Mouse (Mus musculus) midbrain, postnatal 0 days (tissue): ENCODE measurements around the gene Ntrk1. TPM values are rescaled to one million over a fixed set of nuclear protein-coding genes. Genes with fewer than 3 reads are reported as not detected.

ENCODE experiments used
- ATAC-seq: fragments of 200-750 bp; cut with Nextera tagmentation; 2 replicates; pipeline ENCODE4 v1.8.0; 2017; ENCODE audit warnings: moderate number of reproducible peaks, mild to moderate bottlenecking, moderate TSS enrichment, moderate library complexity; ENCODE audit not compliant: low FRiP score
- DNase-seq: peaks from one replicate; pipeline ENCODE4 v3.0.0-alpha.2; 2015; ENCODE audit warnings: low spot score
- H3K27ac ChIP-seq: fragments of 300-500 bp; sonication (generic); 2 replicates; pipeline ENCODE4 v1.5.1; 2014; ENCODE audit warnings: low read depth, mild to moderate bottlenecking, low read length, mixed read lengths
- H3K27me3 ChIP-seq: fragments of 300-500 bp; sonication (generic); 2 replicates; pipeline ENCODE4 v1.6.1; 2014; ENCODE audit warnings: low read length, control low read depth, mixed read lengths; ENCODE audit not compliant: insufficient read depth
- H3K36me3 ChIP-seq: fragments of 300-500 bp; sonication (generic); 2 replicates; pipeline ENCODE4 v1.6.1; 2014; ENCODE audit warnings: low read length, control low read depth, mixed read lengths; ENCODE audit not compliant: insufficient read depth
- H3K4me1 ChIP-seq: fragments of 300-500 bp; sonication (generic); 2 replicates; pipeline ENCODE4 v1.6.1; 2014; ENCODE audit warnings: mild to moderate bottlenecking, control low read depth, antibody characterized with exemption, low read length, mixed read lengths; ENCODE audit not compliant: insufficient read depth
- H3K4me2 ChIP-seq: fragments of 300-500 bp; sonication (generic); 2 replicates; pipeline ENCODE4 v1.6.1; 2014; ENCODE audit warnings: low read depth, mild to moderate bottlenecking, low read length, mixed read lengths; ENCODE audit not compliant: poor library complexity, severe bottlenecking
- H3K4me3 ChIP-seq: fragments of 300-500 bp; sonication (generic); 2 replicates; pipeline ENCODE4 v1.5.1; 2014; ENCODE audit warnings: low read depth, mild to moderate bottlenecking, low read length, moderate library complexity
- H3K9ac ChIP-seq: fragments of 300-500 bp; sonication (generic); replicated peaks from 2 replicates; pipeline ENCODE4 v1.6.1; 2014; ENCODE audit warnings: mild to moderate bottlenecking, low read length, moderate library complexity, mixed read lengths; ENCODE audit not compliant: poor library complexity, severe bottlenecking
- H3K9me3 ChIP-seq: fragments of 300-500 bp; sonication (generic); 2 replicates; pipeline ENCODE4 v1.6.1; 2016; ENCODE audit warnings: low read length, control low read depth
- CTCF ChIP-seq: IDR thresholded peaks from 2 replicates; pipeline ENCODE4 v1.5.1; 2016; ENCODE audit warnings: antibody characterized with exemption, mild to moderate bottlenecking
- WGBS: fragments of 180-500 bp; shearing (Covaris S2); extraction: QIAGEN DNeasy Blood & Tissue Kit; methylation state at CpG from one replicate; pipeline ENCODE4 v1.1.7; 2014; 5-methylcytosine and 5-hydroxymethylcytosine counted together
- polyA plus RNA-seq: library from polyadenylated mRNA; unstranded; fragments of >200 nt; fragmentation: Nextera tagmentation; extraction: Ambion mirVana; gene quantifications from 2 replicates; pipeline ENCODE4 v1.2.1, GENCODE M21; 2015
- total RNA-seq: library from RNA; depleted of rRNA; stranded (reverse); fragments of >200 nt; gene quantifications from 2 replicates; pipeline ENCODE4 v1.2.3, GENCODE M21; 2014

The Ntrk1 gene
- total and polyA plus RNA-seq, 2 experiments from 2014 or later = 1.8 to 2.4 TPM

GRCm38 (mm10) chr3:87745036-87745659 is 49.8 kb downstream of the Ntrk1 start:
- peak overlapping the region; percentile 22; the same call in 1 of the 2 replicates for H3K4me2 ChIP-seq
- peaks cover 4% of the 10 kb centered on the region; the same call in 1 of the 2 replicates for H3K4me1 ChIP-seq
- ATAC-seq (no peak), DNase-seq (no peak)
- no peak overlapping the region for H3K4me3 ChIP-seq
- 28% methylated on average over 18 of the region's 18 CpGs for WGBS
- no peak overlapping the region for H3K9ac ChIP-seq
- no peaks in the 10 kb centered on the region for H3K27me3 ChIP-seq
- no peak for TF ChIP-seq CTCF
- no peak overlapping the region for H3K27ac ChIP-seq
- no peaks in the 10 kb centered on the region for H3K36me3 ChIP-seq
- no peaks in the 10 kb centered on the region for H3K9me3 ChIP-seq

- H3K9me3 ChIP-seq = no peaks in the 10 kb centered on the region
- H3K9ac ChIP-seq = no peak overlapping the region
- no peak for TF ChIP-seq CTCF
- no peak overlapping the region for H3K27ac ChIP-seq
- no peaks in the 10 kb centered on the region for H3K27me3 ChIP-seq
- WGBS = 89% methylated on average over 4 of the region's 4 CpGs
- peaks cover 4% of the 10 kb centered on the region; the same call in 1 of the 2 replicates for H3K4me1 ChIP-seq
- H3K36me3 ChIP-seq = peaks cover 5% of the 10 kb centered on the region; the same call in 1 of the 2 replicates
- H3K4me3 ChIP-seq = no peak overlapping the region
- no peak overlapping the region for H3K4me2 ChIP-seq
- DNase-seq (no peak), ATAC-seq (no peak)
These were observed 51.0 kb downstream of the Ntrk1 start for GRCm38 (mm10) chr3:87743927-87744326.

- Histone ChIP-seq H3K4me1 (no peaks in the 10 kb centered on the region), H3K4me3 (no peak overlapping the region), H3K9ac (no peak overlapping the region), H3K9me3 (no peaks in the 10 kb centered on the region), H3K4me2 (no peak overlapping the region), H3K36me3 (peaks cover 15% of the 10 kb centered on the region), H3K27ac (no peak overlapping the region), H3K27me3 (no peaks in the 10 kb centered on the region)
- 88% methylated on average over 16 of the region's 16 CpGs for WGBS
- no peak for DNase-seq
- TF ChIP-seq CTCF = no peak
- ATAC-seq = no peak
These were observed 52.2 kb downstream of the Ntrk1 start for GRCm38 (mm10) chr3:87742735-87743134.

- H3K9ac ChIP-seq = no peak overlapping the region
- no peak overlapping the region for H3K27ac ChIP-seq
- DNase-seq = no peak
- no peaks in the 10 kb centered on the region for H3K4me1 ChIP-seq
- H3K4me2 ChIP-seq = no peak overlapping the region
- H3K9me3 ChIP-seq = no peaks in the 10 kb centered on the region
- no peaks in the 10 kb centered on the region for H3K27me3 ChIP-seq
- no peak overlapping the region for H3K4me3 ChIP-seq
- TF ChIP-seq CTCF = no peak
- 80% methylated on average over 3 of the region's 3 CpGs for WGBS
- H3K36me3 ChIP-seq = peaks cover 22% of the 10 kb centered on the region
- no peak for ATAC-seq
These were observed 52.9 kb downstream of the Ntrk1 start for GRCm38 (mm10) chr3:87742013-87742412.

- H3K4me3 ChIP-seq = no peak overlapping the region
- H3K4me2 ChIP-seq = no peak overlapping the region
- no peaks in the 10 kb centered on the region for H3K4me1 ChIP-seq
- WGBS = 70% methylated on average over 5 of the region's 5 CpGs
- no peak for DNase-seq
- H3K9me3 ChIP-seq = no peaks in the 10 kb centered on the region
- no peak overlapping the region for H3K27ac ChIP-seq
- peaks cover 51% of the 10 kb centered on the region for H3K36me3 ChIP-seq
- H3K9ac ChIP-seq = no peak overlapping the region
- no peak for TF ChIP-seq CTCF
- no peak for ATAC-seq
- H3K27me3 ChIP-seq = no peaks in the 10 kb centered on the region
These were observed 56.1 kb downstream of the Ntrk1 start for GRCm38 (mm10) chr3:87738906-87739305.

- Histone ChIP-seq H3K4me1 (no peaks in the 10 kb centered on the region), H3K4me3 (no peak overlapping the region), H3K27me3 (no peaks in the 10 kb centered on the region), H3K9me3 (no peaks in the 10 kb centered on the region), H3K9ac (no peak overlapping the region), H3K4me2 (no peak overlapping the region), H3K36me3 (peaks cover 81% of the 10 kb centered on the region), H3K27ac (no peak overlapping the region)
- ATAC-seq (no peak), DNase-seq (no peak)
- WGBS = 89% methylated on average over 9 of the region's 9 CpGs
- TF ChIP-seq CTCF = no peak
These were observed 59.6 kb downstream of the Ntrk1 start for GRCm38 (mm10) chr3:87735335-87735734.
